Comparison of ENCODE assay signal across 3 mouse cellular contexts in genomic region chr9:114966286-114966685, GRCm38 (mm10). TPM values are rescaled to one million over a fixed set of nuclear protein-coding genes. Genes with fewer than 3 reads are reported as not detected.
"Had no signal": no experiment of that assay in that cellular context is flagged by ENCODE, and none has a peak within 500 bp of the region (broad histone marks: within the 10 kb centered on the region; RNA-seq: fewer than 3 reads in every experiment).

No protein-coding gene starts in this region.

RNA-seq across cellular contexts. Expression of gene Osbpl10, which starts 12.1 kb away (rescaled TPM):
- total RNA-seq: megakaryocyte progenitor cell, adult 5-6 weeks; megakaryocyte, adult 5-6 weeks; monocyte, adult 5-6 weeks had no signal
